ENCODE assay signal across 17 mouse cellular contexts in genomic region chr14:17599553-17599952, GRCm38 (mm10).
"Had no signal": no experiment of that assay in that cellular context is flagged by ENCODE, and none has a peak within 500 bp of the region (broad histone marks: within the 10 kb centered on the region; RNA-seq: fewer than 3 reads in every experiment).

No protein-coding gene starts in this region.

- H3K36me3 ChIP-seq: liver, embryonic 13.5 days; midbrain, embryonic 12.5 days had no signal

- H3K9ac ChIP-seq: liver, embryonic 13.5 days; midbrain, embryonic 12.5 days had no signal

- H3K4me3 ChIP-seq: layer of hippocampus, adult 2 months; left cerebral cortex, adult 2 months; liver, embryonic 13.5 days; midbrain, embryonic 12.5 days had no signal

- H3K4me2 ChIP-seq: liver, embryonic 13.5 days; midbrain, embryonic 12.5 days had no signal

- H3K27me3 ChIP-seq: liver, embryonic 13.5 days; midbrain, embryonic 12.5 days had no signal

- DNase-seq: kidney, adult 2 months; kidney, postnatal 25 days; layer of hippocampus, postnatal 36 days; liver, embryonic 13.5 days; lung, adult 2 months; lung, postnatal 14 days; lung, postnatal 4 days; right cerebral cortex, postnatal 14 days; right cerebral cortex, postnatal 4 days; thymus, adult 2 months; thymus, postnatal 14 days; thymus, postnatal 4 days had no signal

- H3K27ac ChIP-seq: kidney, postnatal 0 days; layer of hippocampus, adult 2 months; left cerebral cortex, adult 2 months; liver, embryonic 13.5 days; midbrain, embryonic 12.5 days; stomach, postnatal 0 days had no signal

- H3K4me1 ChIP-seq: liver, embryonic 13.5 days; midbrain, embryonic 12.5 days had no signal

- H3K9me3 ChIP-seq: liver, embryonic 13.5 days; midbrain, embryonic 12.5 days had no signal
